Mouse (Mus musculus) thymus, adult 18-20 months (tissue): ENCODE measurements around the gene Btn2a2.
A peak's percentile ranks its signal among the peaks of the same experiment; 100 is the strongest.

Source experiments
- DNase-seq, 2 experiments: peaks; one replicate each; pipeline ENCODE4 v3.0.0; 2022; ENCODE audit warnings: mixed read lengths in 2 of 2

Btn2a2 gene

GRCm38 (mm10) chr13:23488400-23489322 lies at the start of gene Btn2a2:
Gene Btn2a2 (minus strand): TSS chr13:23488857.
- DNase-seq, result peak; percentile 20 to 40

DNA sequence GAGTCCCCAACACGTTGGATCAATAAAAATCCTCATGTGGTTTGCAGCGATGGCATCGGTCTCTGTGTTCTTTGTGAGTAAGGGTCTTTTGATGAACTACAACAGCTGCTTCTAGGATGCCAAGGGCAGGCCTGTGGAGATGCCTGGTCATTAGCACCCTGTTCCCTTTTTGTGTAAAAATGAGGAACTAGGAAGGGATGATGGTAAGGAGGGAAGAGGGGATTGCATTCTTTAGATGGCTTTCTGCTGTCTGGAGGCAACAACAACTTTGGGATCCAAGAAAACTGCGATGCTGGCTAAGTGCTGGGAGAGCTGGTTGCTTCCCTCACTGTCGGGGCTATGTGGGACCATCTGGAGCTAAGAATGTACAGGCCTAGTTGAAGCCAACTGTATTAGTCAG lies 49.6 kb upstream of the Btn2a2 start:
- DNase-seq, result no peak

- no peak for DNase-seq
These were observed 48.5 kb upstream of the Btn2a2 start for GRCm38 (mm10) chr13:23537006-23537710.

GRCm38 (mm10) chr13:23536076-23536822 lies 47.6 kb upstream of the Btn2a2 start:
- DNase-seq, result no peak

- DNase-seq, result peak; percentile 79 to 92
These were observed 46.7 kb upstream of the Btn2a2 start, which contains the start of gene Hist1h3g for GRCm38 (mm10) chr13:23535137-23536075. Gene Hist1h3g (plus strand): TSS chr13:23535422.

- DNase-seq, result no peak
These were observed 45.9 kb upstream of the Btn2a2 start for GRCm38 (mm10) chr13:23534368-23535131.

DNA sequence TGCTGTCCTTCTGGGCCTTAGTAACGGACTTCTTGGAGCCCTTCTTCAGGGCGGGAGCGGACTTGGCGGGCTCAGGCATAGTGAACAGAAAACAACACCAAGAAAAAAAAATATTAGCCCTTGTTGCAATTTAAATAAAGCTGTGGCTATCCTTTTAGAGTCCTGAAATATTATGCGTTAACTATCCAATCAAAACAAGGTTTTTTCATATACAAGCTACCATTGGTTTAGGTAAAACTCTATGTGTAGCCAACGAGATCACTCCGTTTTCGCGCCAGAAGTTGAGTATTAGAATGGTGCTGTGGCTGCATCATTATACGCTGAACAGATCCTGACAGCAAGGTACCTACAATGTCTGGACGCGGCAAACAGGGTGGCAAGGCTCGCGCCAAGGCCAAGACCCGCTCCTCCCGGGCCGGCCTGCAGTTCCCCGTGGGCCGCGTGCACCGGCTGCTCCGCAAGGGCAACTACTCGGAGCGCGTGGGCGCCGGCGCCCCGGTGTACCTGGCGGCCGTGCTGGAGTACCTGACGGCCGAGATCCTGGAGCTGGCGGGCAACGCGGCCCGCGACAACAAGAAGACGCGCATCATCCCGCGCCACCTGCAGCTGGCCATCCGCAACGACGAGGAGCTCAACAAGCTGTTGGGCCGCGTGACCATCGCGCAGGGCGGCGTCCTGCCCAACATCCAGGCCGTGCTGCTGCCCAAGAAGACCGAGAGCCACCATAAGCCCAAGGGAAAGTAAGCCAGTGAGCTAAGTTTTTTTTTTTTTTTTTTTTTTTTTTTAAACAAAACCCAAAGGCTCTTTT lies 45.1 kb upstream of the Btn2a2 start, which contains the start of gene Hist1h2af:
Hist1h2af (plus strand) TSS at position 347 of the 808 bp plus-strand sequence.
- peak; percentile 38 to 69 for DNase-seq

DNA sequence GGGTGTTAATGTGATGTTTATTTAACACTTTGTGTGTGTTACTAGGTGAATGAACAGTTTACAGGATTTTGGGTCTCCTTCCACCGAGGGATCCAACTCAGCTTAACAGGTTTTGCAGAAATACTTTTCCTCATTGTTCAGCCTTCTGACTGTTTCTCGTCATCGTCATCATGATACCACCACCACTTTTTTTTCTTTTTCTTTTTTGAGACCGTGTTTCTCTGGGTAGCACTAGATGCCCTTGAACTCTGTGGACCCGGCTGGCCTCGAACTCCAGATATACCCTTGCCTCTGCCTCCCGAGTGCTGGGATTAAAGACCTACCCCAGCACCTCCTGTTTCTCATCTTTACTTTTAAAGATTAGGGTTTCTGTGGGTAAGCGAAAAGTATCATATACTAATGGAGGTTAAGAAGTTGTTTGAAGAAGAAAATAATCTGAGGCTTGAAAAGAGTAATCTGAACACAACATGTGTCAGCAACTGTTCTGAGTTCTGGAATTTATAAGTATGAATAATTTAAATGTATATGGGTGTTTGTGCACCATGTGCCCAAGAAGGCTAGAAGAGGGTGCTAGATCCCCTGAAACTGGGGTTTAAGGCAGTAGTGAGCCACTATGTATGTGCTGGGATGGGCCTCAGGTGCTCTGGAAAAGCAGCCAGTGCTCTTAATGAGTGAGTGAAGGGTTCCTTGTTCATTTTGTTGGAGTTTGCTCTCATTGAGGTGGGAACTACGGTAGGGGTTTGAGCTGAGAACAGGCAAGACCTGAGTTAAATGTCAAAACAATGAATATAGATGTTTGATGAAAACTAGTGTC lies 43.8 kb upstream of the Btn2a2 start:
- DNase-seq, result no peak

DNA sequence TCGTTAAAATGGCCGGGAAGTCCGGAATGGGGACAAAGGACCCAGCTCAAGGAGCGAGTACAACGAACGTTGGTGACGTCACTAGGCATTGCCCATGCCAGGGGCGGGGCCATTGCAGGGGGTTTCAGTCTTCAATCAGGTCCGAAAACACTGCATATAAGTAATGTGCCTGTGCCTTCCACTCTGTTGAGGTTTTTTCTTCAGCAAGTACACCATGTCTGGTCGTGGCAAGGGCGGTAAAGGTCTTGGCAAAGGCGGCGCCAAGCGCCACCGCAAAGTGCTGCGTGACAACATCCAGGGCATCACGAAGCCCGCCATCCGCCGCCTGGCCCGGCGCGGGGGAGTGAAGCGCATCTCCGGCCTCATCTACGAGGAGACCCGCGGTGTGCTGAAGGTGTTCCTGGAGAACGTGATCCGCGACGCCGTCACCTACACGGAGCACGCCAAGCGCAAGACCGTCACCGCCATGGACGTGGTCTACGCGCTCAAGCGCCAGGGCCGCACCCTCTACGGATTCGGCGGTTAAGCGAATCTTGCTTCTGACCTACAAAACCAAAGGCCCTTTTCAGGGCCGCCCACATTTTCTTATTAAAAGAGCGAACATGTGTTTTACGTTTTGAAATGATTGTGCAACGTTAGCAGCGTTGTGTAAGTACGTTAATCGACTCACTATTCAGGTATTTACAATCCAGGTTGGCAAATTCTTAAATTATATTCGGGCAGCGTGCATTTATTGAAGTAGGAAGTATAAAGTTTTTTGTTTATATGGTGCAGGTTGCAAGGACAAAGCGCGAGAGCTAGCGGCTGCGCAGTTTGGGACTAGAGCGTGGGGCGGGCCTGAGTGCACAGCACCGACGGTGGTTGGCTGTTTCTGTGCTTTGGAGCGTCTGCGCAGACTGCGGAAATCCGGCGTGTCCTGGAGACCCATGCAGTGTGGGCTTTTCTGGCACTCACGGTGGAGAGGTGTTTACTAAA lies 42.5 kb upstream of the Btn2a2 start, which contains the start of gene Hist1h4h:
Hist1h4h (plus strand) TSS at position 150 of the 975 bp plus-strand sequence.
- DNase-seq, result peak; percentile 96 to 99

GRCm38 (mm10) chr13:23530181-23530900 lies 41.7 kb upstream of the Btn2a2 start:
- DNase-seq, result peak in 1 of 2 experiments; percentile 64

DNA sequence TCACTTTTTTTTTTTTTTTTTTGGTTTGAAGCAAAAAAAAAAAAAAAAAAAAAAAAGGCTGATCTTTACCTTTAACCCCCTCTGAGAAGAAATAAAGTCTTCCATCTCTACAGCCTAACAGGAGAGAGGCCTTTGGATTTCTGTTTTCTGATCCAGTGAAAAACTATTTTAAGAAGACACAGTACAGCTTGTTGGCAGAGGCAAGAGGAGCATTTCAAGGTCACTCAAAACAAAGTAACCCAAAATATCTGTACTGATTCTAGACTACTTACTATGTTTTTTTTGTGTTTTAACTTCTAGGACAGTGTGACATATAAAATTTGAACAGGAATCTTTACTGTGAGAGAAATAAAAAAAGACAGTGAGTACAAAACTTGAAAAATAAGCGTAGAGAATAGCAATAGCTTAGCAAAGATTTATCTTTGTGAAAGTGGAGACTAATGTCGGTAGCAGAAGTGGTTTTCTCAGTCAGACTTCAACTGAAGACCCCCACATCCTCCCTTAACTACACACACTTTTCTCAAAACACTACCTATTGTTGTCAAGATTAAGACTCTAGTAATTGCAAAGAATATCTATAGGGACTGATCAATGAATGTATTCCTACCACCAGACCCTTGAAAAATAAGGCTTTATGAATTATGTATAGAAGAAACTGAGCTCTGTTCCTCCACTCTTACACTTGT lies 41.0 kb upstream of the Btn2a2 start:
- no peak for DNase-seq

DNA sequence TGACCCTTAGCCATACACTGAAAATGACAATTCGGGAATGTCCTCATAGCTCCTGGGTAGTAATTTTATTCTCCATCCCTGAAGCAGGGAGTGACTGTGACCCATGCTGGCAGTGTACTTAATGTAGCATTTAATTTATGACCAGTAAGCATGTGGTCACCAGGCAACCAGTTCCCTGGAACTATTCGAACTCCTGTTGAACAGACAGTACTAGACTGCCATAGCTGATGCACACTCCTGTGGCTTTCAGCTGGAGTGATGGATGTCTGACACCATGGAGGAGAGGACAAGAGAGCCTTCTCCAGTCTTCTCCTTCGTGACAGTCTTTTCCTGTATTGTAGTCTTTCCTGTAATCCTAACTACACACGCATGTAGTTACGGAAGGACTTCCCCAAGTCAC lies 40.3 kb upstream of the Btn2a2 start:
- DNase-seq, result no peak

DNA sequence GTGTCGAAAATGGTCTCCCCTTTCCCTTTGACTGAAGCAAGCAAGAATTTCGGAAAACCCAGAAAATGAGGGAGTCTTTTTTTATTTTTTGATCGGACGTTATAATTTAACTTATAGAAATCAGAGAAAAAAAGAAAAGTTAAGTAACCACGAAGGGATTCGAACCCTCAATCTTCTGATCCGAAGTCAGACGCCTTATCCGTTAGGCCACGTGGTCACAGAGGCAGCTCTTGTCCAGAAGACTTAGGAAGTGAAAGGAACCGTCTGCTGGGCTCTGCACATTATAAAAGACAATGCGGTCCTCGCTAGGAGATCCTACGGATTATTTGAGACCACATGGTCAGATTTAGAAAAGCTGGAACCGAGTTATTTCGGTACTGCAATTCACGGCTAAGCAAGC lies 37.7 kb upstream of the Btn2a2 start:
- peak; percentile 66 to 76 for DNase-seq

- DNase-seq, result no peak
These were observed 37.2 kb upstream of the Btn2a2 start for GRCm38 (mm10) chr13:23525901-23526300.

GRCm38 (mm10) chr13:23524654-23525053 lies 36.0 kb upstream of the Btn2a2 start:
- peak in 1 of 2 experiments; percentile 37 for DNase-seq

- no peak for DNase-seq
These were observed 35.3 kb upstream of the Btn2a2 start for GRCm38 (mm10) chr13:23523976-23524375.
